Mouse (Mus musculus): ENCODE results near the gene Gdpgp1. TPM values are rescaled to one million over a fixed set of nuclear protein-coding genes. Genes with fewer than 3 reads are reported as not detected.

Gene Gdpgp1
- polyA plus RNA-seq, 1 experiment: 3.4 TPM

- TF ChIP-seq POLR2A (IDR thresholded peaks at IDR 0.05; ENCODE audit: borderline replicate concordance, extremely low read depth, insufficient read depth, insufficient read length, poor library complexity, severe bottlenecking): no peak
- TF ChIP-seq CTCF (IDR thresholded peaks at IDR 0.05; ENCODE audit: borderline replicate concordance, extremely low read depth, insufficient read depth, insufficient read length): no peak
- DNase-seq (ENCODE audit: low read depth): peak; percentile 96
These were observed 40.2 kb upstream of the Gdpgp1 start for GRCm38 (mm10) chr7:80192226-80193061.

- DNase-seq (ENCODE audit: low read depth): peak; percentile 82
- no peak for TF ChIP-seq POLR2A (IDR thresholded peaks at IDR 0.05; ENCODE audit: borderline replicate concordance, extremely low read depth, insufficient read depth, insufficient read length, poor library complexity, severe bottlenecking)
- no peak for TF ChIP-seq CTCF (IDR thresholded peaks at IDR 0.05; ENCODE audit: borderline replicate concordance, extremely low read depth, insufficient read depth, insufficient read length)
These were observed 38.5 kb upstream of the Gdpgp1 start for GRCm38 (mm10) chr7:80193941-80194739.

GRCm38 (mm10) chr7:80195146-80195545 lies 37.5 kb upstream of the Gdpgp1 start:
- TF ChIP-seq CTCF (IDR thresholded peaks at IDR 0.05; ENCODE audit: borderline replicate concordance, extremely low read depth, insufficient read depth, insufficient read length) (no peak), POLR2A (IDR thresholded peaks at IDR 0.05; ENCODE audit: borderline replicate concordance, extremely low read depth, insufficient read depth, insufficient read length, poor library complexity, severe bottlenecking) (no peak)
- DNase-seq (ENCODE audit: low read depth): no peak

GRCm38 (mm10) chr7:80195576-80196263 lies 36.9 kb upstream of the Gdpgp1 start:
- TF ChIP-seq POLR2A (IDR thresholded peaks at IDR 0.05; ENCODE audit: borderline replicate concordance, extremely low read depth, insufficient read depth, insufficient read length, poor library complexity, severe bottlenecking) (no peak), CTCF (IDR thresholded peaks at IDR 0.05; ENCODE audit: borderline replicate concordance, extremely low read depth, insufficient read depth, insufficient read length) (no peak)
- DNase-seq (ENCODE audit: low read depth): peak; percentile 51

- no peak for TF ChIP-seq CTCF (IDR thresholded peaks at IDR 0.05; ENCODE audit: borderline replicate concordance, extremely low read depth, insufficient read depth, insufficient read length)
- no peak for TF ChIP-seq POLR2A (IDR thresholded peaks at IDR 0.05; ENCODE audit: borderline replicate concordance, extremely low read depth, insufficient read depth, insufficient read length, poor library complexity, severe bottlenecking)
- peak; percentile 54 for DNase-seq (ENCODE audit: low read depth)
These were observed 35.3 kb upstream of the Gdpgp1 start for GRCm38 (mm10) chr7:80197371-80197770.

- no peak for TF ChIP-seq CTCF (IDR thresholded peaks at IDR 0.05; ENCODE audit: borderline replicate concordance, extremely low read depth, insufficient read depth, insufficient read length)
- peak; percentile 54 for TF ChIP-seq POLR2A (IDR thresholded peaks at IDR 0.05; ENCODE audit: borderline replicate concordance, extremely low read depth, insufficient read depth, insufficient read length, poor library complexity, severe bottlenecking)
- DNase-seq (ENCODE audit: low read depth): peak; percentile 95
These were observed 34.5 kb upstream of the Gdpgp1 start for GRCm38 (mm10) chr7:80197941-80198778.

- no peak for DNase-seq (ENCODE audit: low read depth)
- no peak for TF ChIP-seq POLR2A (IDR thresholded peaks at IDR 0.05; ENCODE audit: borderline replicate concordance, extremely low read depth, insufficient read depth, insufficient read length, poor library complexity, severe bottlenecking)
- TF ChIP-seq CTCF (IDR thresholded peaks at IDR 0.05; ENCODE audit: borderline replicate concordance, extremely low read depth, insufficient read depth, insufficient read length): no peak
These were observed 33.8 kb upstream of the Gdpgp1 start for GRCm38 (mm10) chr7:80198863-80199262.

- TF ChIP-seq POLR2A (IDR thresholded peaks at IDR 0.05; ENCODE audit: borderline replicate concordance, extremely low read depth, insufficient read depth, insufficient read length, poor library complexity, severe bottlenecking) (no peak), CTCF (IDR thresholded peaks at IDR 0.05; ENCODE audit: borderline replicate concordance, extremely low read depth, insufficient read depth, insufficient read length) (no peak)
- no peak for DNase-seq (ENCODE audit: low read depth)
These were observed 33.4 kb upstream of the Gdpgp1 start for GRCm38 (mm10) chr7:80199286-80199685.

GRCm38 (mm10) chr7:80199851-80200587 lies 32.6 kb upstream of the Gdpgp1 start:
- TF ChIP-seq CTCF (IDR thresholded peaks at IDR 0.05; ENCODE audit: borderline replicate concordance, extremely low read depth, insufficient read depth, insufficient read length) (no peak), POLR2A (IDR thresholded peaks at IDR 0.05; ENCODE audit: borderline replicate concordance, extremely low read depth, insufficient read depth, insufficient read length, poor library complexity, severe bottlenecking) (no peak)
- DNase-seq (ENCODE audit: low read depth): no peak

GRCm38 (mm10) chr7:80200588-80200945 lies 32.1 kb upstream of the Gdpgp1 start:
- TF ChIP-seq CTCF (IDR thresholded peaks at IDR 0.05; ENCODE audit: borderline replicate concordance, extremely low read depth, insufficient read depth, insufficient read length) (no peak), POLR2A (IDR thresholded peaks at IDR 0.05; ENCODE audit: borderline replicate concordance, extremely low read depth, insufficient read depth, insufficient read length, poor library complexity, severe bottlenecking) (no peak)
- no peak for DNase-seq (ENCODE audit: low read depth)
